In the genomic region with DNA sequence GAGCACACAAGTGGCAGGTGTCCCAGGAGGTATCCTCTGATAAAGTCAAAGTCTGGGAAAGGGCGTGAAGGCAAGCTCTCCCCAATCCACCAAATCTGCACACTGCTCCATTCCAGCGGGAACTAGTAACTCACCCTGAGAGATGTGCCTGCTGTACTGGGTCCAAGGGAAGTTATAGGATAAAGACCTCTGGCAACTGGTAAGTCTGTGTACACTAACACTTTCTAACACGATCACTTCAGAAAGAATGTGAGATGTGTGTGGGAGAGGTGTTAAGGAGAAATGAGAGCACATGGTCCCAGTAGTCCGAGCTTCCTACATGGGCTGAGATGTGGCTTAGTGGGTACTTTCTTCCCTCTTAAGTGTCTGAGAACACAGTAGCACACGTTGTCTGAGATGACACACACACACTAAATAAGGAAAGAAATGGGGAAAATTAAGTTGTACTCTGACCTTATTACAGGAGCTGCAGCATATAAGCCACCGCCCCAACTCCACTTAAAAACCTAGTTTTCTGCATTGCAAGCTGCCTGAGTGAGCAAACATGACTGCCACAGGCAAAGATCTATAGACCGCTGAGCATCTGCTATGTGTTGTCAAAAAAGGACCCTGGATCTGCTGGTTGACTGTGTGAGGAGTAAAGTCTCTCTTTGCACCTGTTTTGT, we compare ENCODE assay signal across 16 mouse cellular contexts. TPM values are rescaled to one million over a fixed set of nuclear protein-coding genes. Genes with fewer than 3 reads are reported as not detected.
DNase-seq lines count a peak whose midpoint lies in the region; ATAC-seq and TF ChIP-seq lines count a peak whose summit lies in the region.
"Had no signal": no experiment of that assay in that cellular context is flagged by ENCODE, and none has a peak within 500 bp of the region (broad histone marks: within the 10 kb centered on the region; RNA-seq: fewer than 3 reads in every experiment).

No protein-coding gene starts in this region.

- no peak overlapping the region for H3K9ac ChIP-seq in hindbrain, embryonic 12.5 days
- H3K9ac ChIP-seq in midbrain, postnatal 0 days (replicated peaks; ENCODE audit: low read length, poor library complexity, severe bottlenecking) = no peak overlapping the region
- no peak overlapping the region for H3K9ac ChIP-seq in intestine, embryonic 16.5 days (ENCODE audit: low read depth, low read length)
- H3K9ac ChIP-seq: liver, embryonic 13.5 days had no signal

- 0 out of 2 replicates have a peak overlapping the region, but pooled peaks have one; percentile 66 for H3K4me2 ChIP-seq in hindbrain, embryonic 12.5 days (replicated peaks)
- H3K4me2 ChIP-seq in midbrain, postnatal 0 days (ENCODE audit: low read depth, low read length, poor library complexity, severe bottlenecking) = peak overlapping the region; percentile 86; the same call in 1 of the 2 replicates
- H3K4me2 ChIP-seq in intestine, embryonic 16.5 days (ENCODE audit: low read depth, low read length) = no peak overlapping the region

- no peak for ATAC-seq in hindbrain, embryonic 12.5 days (ENCODE audit: low FRiP score)
- ATAC-seq in midbrain, postnatal 0 days (ENCODE audit: low FRiP score) = no peak
- peak; percentile 58 for ATAC-seq in intestine, embryonic 16.5 days

- H3K27me3 ChIP-seq in hindbrain, embryonic 12.5 days = peaks cover 17% of the 10 kb centered on the region
- H3K27me3 ChIP-seq in hindbrain, embryonic 10.5 days (ENCODE audit: insufficient read depth, poor library complexity, severe bottlenecking) = peaks cover 24% of the 10 kb centered on the region
- H3K27me3 ChIP-seq in midbrain, postnatal 0 days (ENCODE audit: insufficient read depth, low read length) = no peaks in the 10 kb centered on the region
- H3K27me3 ChIP-seq in midbrain, embryonic 10.5 days (ENCODE audit: low read depth, poor library complexity, severe bottlenecking) = peaks cover 35% of the 10 kb centered on the region
- no peaks in the 10 kb centered on the region for H3K27me3 ChIP-seq in intestine, embryonic 16.5 days (replicated peaks; ENCODE audit: control insufficient read depth, insufficient read depth, low read length)
- H3K27me3 ChIP-seq: limb, embryonic 15.5 days had no signal

- H3K4me3 ChIP-seq in hindbrain, embryonic 12.5 days = no peak overlapping the region
- H3K4me3 ChIP-seq in hindbrain, embryonic 10.5 days = no peak overlapping the region
- H3K4me3 ChIP-seq in midbrain, postnatal 0 days (ENCODE audit: low read depth, low read length) = no peak overlapping the region
- no peak overlapping the region for H3K4me3 ChIP-seq in midbrain, embryonic 10.5 days
- no peak overlapping the region; the same call in 1 of the 2 replicates for H3K4me3 ChIP-seq in intestine, embryonic 16.5 days (ENCODE audit: low read length)

- H3K36me3 ChIP-seq in hindbrain, embryonic 12.5 days = no peaks in the 10 kb centered on the region
- no peaks in the 10 kb centered on the region for H3K36me3 ChIP-seq in hindbrain, embryonic 10.5 days
- no peaks in the 10 kb centered on the region; the same call in 1 of the 2 replicates for H3K36me3 ChIP-seq in midbrain, postnatal 0 days (ENCODE audit: insufficient read depth, low read length)
- H3K36me3 ChIP-seq in midbrain, embryonic 10.5 days = no peaks in the 10 kb centered on the region
- no peaks in the 10 kb centered on the region for H3K36me3 ChIP-seq in intestine, embryonic 16.5 days (ENCODE audit: control insufficient read depth, insufficient read depth, low read length)
- H3K36me3 ChIP-seq: embryonic facial prominence, embryonic 12.5 days; forebrain, embryonic 12.5 days; heart, embryonic 10.5 days; limb, embryonic 15.5 days; liver, embryonic 13.5 days had no signal

- 85% methylated on average over 7 of the region's 7 CpGs for WGBS in hindbrain, embryonic 12.5 days
- 86% methylated on average over 7 of the region's 7 CpGs for WGBS in hindbrain, embryonic 10.5 days
- WGBS in midbrain, postnatal 0 days = 87% methylated on average over 7 of the region's 7 CpGs
- 89% methylated on average over 7 of the region's 7 CpGs for WGBS in midbrain, embryonic 10.5 days
- WGBS in intestine, embryonic 16.5 days = 80% methylated on average over 7 of the region's 7 CpGs

- no peaks in the 10 kb centered on the region for H3K9me3 ChIP-seq in hindbrain, embryonic 12.5 days (replicated peaks)
- H3K9me3 ChIP-seq in hindbrain, embryonic 10.5 days = no peaks in the 10 kb centered on the region
- no peaks in the 10 kb centered on the region for H3K9me3 ChIP-seq in midbrain, postnatal 0 days (ENCODE audit: low read length)
- no peaks in the 10 kb centered on the region for H3K9me3 ChIP-seq in midbrain, embryonic 10.5 days (replicated peaks)
- H3K9me3 ChIP-seq in intestine, embryonic 16.5 days (ENCODE audit: control insufficient read depth, low read length) = no peaks in the 10 kb centered on the region
- H3K9me3 ChIP-seq: embryonic facial prominence, embryonic 12.5 days; forebrain, embryonic 12.5 days; heart, embryonic 10.5 days; limb, embryonic 15.5 days; liver, embryonic 13.5 days had no signal

- DNase-seq in hindbrain, embryonic 10.5 days (ENCODE audit: low spot score) = no peak
- DNase-seq in midbrain, postnatal 0 days (ENCODE audit: low spot score) = no peak
- no peak for DNase-seq in midbrain, embryonic 10.5 days (ENCODE audit: low spot score)
- DNase-seq in spleen, adult 18-20 months = no peak
- no peak for DNase-seq in cerebellum, postnatal 36 days
- DNase-seq: kidney, adult 11 months; kidney, postnatal 14 days; liver, embryonic 13.5 days had no signal

- peaks cover 9% of the 10 kb centered on the region; the same call in 1 of the 2 replicates for H3K4me1 ChIP-seq in hindbrain, embryonic 12.5 days
- peaks cover 10% of the 10 kb centered on the region for H3K4me1 ChIP-seq in hindbrain, embryonic 10.5 days (replicated peaks)
- no peaks in the 10 kb centered on the region for H3K4me1 ChIP-seq in midbrain, postnatal 0 days (ENCODE audit: insufficient read depth, low read length)
- peaks cover 10% of the 10 kb centered on the region for H3K4me1 ChIP-seq in midbrain, embryonic 10.5 days
- peaks cover 8% of the 10 kb centered on the region for H3K4me1 ChIP-seq in intestine, embryonic 16.5 days (ENCODE audit: control insufficient read depth, insufficient read depth, low read length)

- TF ChIP-seq CTCF in midbrain, postnatal 0 days (IDR thresholded peaks at IDR 0.05) = no peak

- no peak overlapping the region for H3K27ac ChIP-seq in hindbrain, embryonic 12.5 days
- no peak overlapping the region for H3K27ac ChIP-seq in hindbrain, embryonic 10.5 days
- H3K27ac ChIP-seq in midbrain, postnatal 0 days (ENCODE audit: low read depth, low read length) = no peak overlapping the region
- no peak overlapping the region for H3K27ac ChIP-seq in midbrain, embryonic 10.5 days (replicated peaks)
- peak overlapping the region; percentile 38 for H3K27ac ChIP-seq in intestine, embryonic 16.5 days (ENCODE audit: low read length)
- H3K27ac ChIP-seq: forebrain, embryonic 12.5 days; hindbrain, postnatal 0 days; liver, embryonic 13.5 days; macrophage had no signal

RNA-seq across cellular contexts. Expression of a gene that starts 18.5 kb away (rescaled TPM):
- polyA plus RNA-seq in hindbrain, embryonic 12.5 days (2016; fragmentation: Nextera tagmentation; extraction: Ambion mirVana) = 4.8 and 5.9 TPM in 2 replicates
- 0.92 and 1.1 TPM in 2 replicates for polyA plus RNA-seq in hindbrain, embryonic 10.5 days (2016; fragmentation: Nextera tagmentation; extraction: Ambion mirVana)
- 8.2 and 12.4 TPM in 2 replicates for total RNA-seq in midbrain, postnatal 0 days (2014; rRNA removed)
- 4.1 and 4.3 TPM in 2 replicates for polyA plus RNA-seq in midbrain, postnatal 0 days (2015; fragmentation: Nextera tagmentation; extraction: Ambion mirVana)
- polyA plus RNA-seq in midbrain, embryonic 10.5 days (2016; fragmentation: Nextera tagmentation; extraction: Ambion mirVana) = 1.00 and 1.2 TPM in 2 replicates
- polyA plus RNA-seq in intestine, embryonic 16.5 days (2015; fragmentation: Nextera tagmentation; extraction: Ambion mirVana) = 8.5 and 8.6 TPM in 2 replicates
